Mouse (Mus musculus): ENCODE results near the gene Pgpep1l.

GRCm38 (mm10) chr7:68225427-68226054 lies 38.5 kb downstream of the Pgpep1l start:
- no peak for TF ChIP-seq CTCF (IDR thresholded peaks at IDR 0.05; ENCODE audit: control insufficient read depth, insufficient read depth, insufficient read length)
- TF ChIP-seq MAX (IDR thresholded peaks at IDR 0.05): no peak
- no peak for TF ChIP-seq MYOG (IDR thresholded peaks at IDR 0.05; ENCODE audit: control insufficient read depth, extremely low read depth, insufficient read length)
- TF ChIP-seq CEBPB (IDR thresholded peaks at IDR 0.05; ENCODE audit: low read depth): no peak
